Mouse (Mus musculus) liver, adult (tissue): ENCODE measurements around the gene Numa1.

ENCODE experiments used
- GATA4 ChIP-seq: IDR thresholded peaks from 2 replicates; pipeline ENCODE4 v1.6.1; 2014; ENCODE audit warnings: mild to moderate bottlenecking, low read length; ENCODE audit not compliant: insufficient replicate concordance

Gene Numa1

GRCm38 (mm10) chr7:102000921-102001630 lies 67.2 kb downstream of the Numa1 start:
- no peak for TF ChIP-seq GATA4

- TF ChIP-seq GATA4 = no peak
These were observed 72.6 kb downstream of the Numa1 start for GRCm38 (mm10) chr7:102006520-102006919.

- TF ChIP-seq GATA4 = no peak
These were observed 77.9 kb downstream of the Numa1 start for GRCm38 (mm10) chr7:102011855-102012254.

GRCm38 (mm10) chr7:102013416-102013815 lies 79.5 kb downstream of the Numa1 start:
- TF ChIP-seq GATA4 = no peak

- TF ChIP-seq GATA4 = no peak
These were observed 81.1 kb downstream of the Numa1 start for GRCm38 (mm10) chr7:102014995-102015394.

- no peak for TF ChIP-seq GATA4
These were observed 83.0 kb downstream of the Numa1 start for GRCm38 (mm10) chr7:102016936-102017335.

- no peak for TF ChIP-seq GATA4
These were observed 83.5 kb downstream of the Numa1 start for GRCm38 (mm10) chr7:102017452-102017851.

- TF ChIP-seq GATA4 = no peak
These were observed 84.1 kb downstream of the Numa1 start for GRCm38 (mm10) chr7:102018034-102018433.

GRCm38 (mm10) chr7:102018590-102018989 lies 84.7 kb downstream of the Numa1 start, which contains the start of gene Il18bp:
Il18bp (minus strand) TSS chr7:102018690.
- no peak for TF ChIP-seq GATA4

- no peak for TF ChIP-seq GATA4
These were observed 85.5 kb downstream of the Numa1 start for GRCm38 (mm10) chr7:102019362-102019761.

GRCm38 (mm10) chr7:102023821-102024220 lies 89.9 kb downstream of the Numa1 start:
- TF ChIP-seq GATA4 = no peak

- TF ChIP-seq GATA4 = no peak
These were observed 91.5 kb downstream of the Numa1 start for GRCm38 (mm10) chr7:102025187-102026119.

- TF ChIP-seq GATA4 = no peak
These were observed 101.0 kb downstream of the Numa1 start for GRCm38 (mm10) chr7:102034904-102035303.

GRCm38 (mm10) chr7:102035534-102035933 lies 101.6 kb downstream of the Numa1 start:
- no peak for TF ChIP-seq GATA4

GRCm38 (mm10) chr7:102037318-102037717 lies 103.4 kb downstream of the Numa1 start:
- no peak for TF ChIP-seq GATA4

- TF ChIP-seq GATA4 = no peak
These were observed 108.4 kb downstream of the Numa1 start for GRCm38 (mm10) chr7:102042314-102042713.
